Mouse (Mus musculus): Measurements from ENCODE around the gene Rpusd1. TPM values are rescaled to one million over a fixed set of nuclear protein-coding genes. Genes with fewer than 3 reads are reported as not detected.

The Rpusd1 gene
- total and polyA plus RNA-seq, 2 experiments from 2014 or later: 6.5 to 30.0 TPM

DNA sequence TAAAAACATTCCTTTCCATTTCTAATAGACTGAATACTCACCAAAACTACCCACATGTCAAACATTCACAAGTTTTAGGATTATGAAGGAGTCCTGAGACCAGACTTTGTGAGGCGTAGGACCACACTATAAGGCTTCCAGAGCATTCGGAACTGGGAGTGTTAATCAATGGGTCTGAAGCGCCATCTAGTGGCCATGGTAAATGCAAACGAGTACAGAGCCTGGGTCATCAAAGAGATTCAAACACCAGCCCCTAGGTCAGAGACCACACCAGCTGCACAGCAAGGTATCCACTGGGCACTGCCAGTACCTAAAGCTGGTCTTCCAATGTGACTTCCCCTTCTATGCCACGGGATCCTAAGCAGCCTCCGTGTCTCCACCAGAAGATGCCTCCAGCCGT lies 29.0 kb upstream of the Rpusd1 start:
- no peak overlapping the region for H3K4me3 ChIP-seq (ENCODE audit: low read depth, low read length)
- DNase-seq (peak; percentile 91), ATAC-seq (peak; percentile 77)
- H3K36me3 ChIP-seq (ENCODE audit: insufficient read depth): no peaks in the 10 kb centered on the region
- peak; percentile 96 for TF ChIP-seq CTCF (IDR thresholded peaks at IDR 0.05; ENCODE audit: low read depth)
- no peaks in the 10 kb centered on the region; the same call in 1 of the 2 replicates for H3K27me3 ChIP-seq (ENCODE audit: insufficient read depth, low read length)
- H3K4me2 ChIP-seq (ENCODE audit: low read depth): no peak overlapping the region
- 11% methylated on average over 7 of the region's 7 CpGs for WGBS
- no peaks in the 10 kb centered on the region for H3K4me1 ChIP-seq (ENCODE audit: insufficient read depth)
- no peak overlapping the region for H3K27ac ChIP-seq (ENCODE audit: low read depth, low read length)
- H3K9me3 ChIP-seq (ENCODE audit: low read length): no peaks in the 10 kb centered on the region
- no peak overlapping the region for H3K9ac ChIP-seq

- no peak for DNase-seq
- H3K4me2 ChIP-seq (ENCODE audit: low read depth): no peak overlapping the region
- H3K9me3 ChIP-seq (ENCODE audit: low read length): no peaks in the 10 kb centered on the region
- no peak for ATAC-seq
- H3K9ac ChIP-seq: no peak overlapping the region
- H3K4me3 ChIP-seq (ENCODE audit: low read depth, low read length): no peak overlapping the region
- no peaks in the 10 kb centered on the region for H3K36me3 ChIP-seq (ENCODE audit: insufficient read depth)
- H3K27me3 ChIP-seq (ENCODE audit: insufficient read depth, low read length): no peaks in the 10 kb centered on the region; the same call in 1 of the 2 replicates
- WGBS: 61% methylated on average over 9 of the region's 9 CpGs
- H3K4me1 ChIP-seq (ENCODE audit: insufficient read depth): no peaks in the 10 kb centered on the region
- H3K27ac ChIP-seq (ENCODE audit: low read depth, low read length): no peak overlapping the region
- peak; percentile 50 for TF ChIP-seq CTCF (IDR thresholded peaks at IDR 0.05; ENCODE audit: low read depth)
These were observed 26.5 kb upstream of the Rpusd1 start for GRCm38 (mm10) chr17:25700863-25701496.

DNA sequence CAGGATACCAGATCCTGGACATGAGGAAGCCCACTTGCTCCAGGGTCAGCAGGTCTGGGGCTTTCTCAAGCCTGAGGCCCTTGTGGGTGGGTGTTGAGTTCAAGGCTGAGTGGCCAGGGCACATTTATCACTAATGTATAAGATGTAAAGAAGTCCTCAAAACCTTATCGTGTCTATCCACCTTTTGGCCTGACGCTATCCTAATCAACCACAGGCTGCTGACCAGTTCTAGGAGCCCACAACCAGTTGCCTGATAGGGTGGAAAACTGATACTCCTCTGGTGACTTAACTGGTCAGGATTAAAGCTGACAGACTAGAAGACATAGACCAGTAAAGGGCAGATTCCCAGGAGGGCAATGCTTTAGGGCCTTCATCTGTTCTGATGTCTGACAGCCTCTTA lies 17.5 kb upstream of the Rpusd1 start:
- Histone ChIP-seq H3K4me2 (ENCODE audit: low read depth) (no peak overlapping the region), H3K4me1 (ENCODE audit: insufficient read depth) (no peaks in the 10 kb centered on the region), H3K27me3 (ENCODE audit: insufficient read depth, low read length) (no peaks in the 10 kb centered on the region), H3K9me3 (ENCODE audit: low read length) (no peaks in the 10 kb centered on the region), H3K4me3 (ENCODE audit: low read depth, low read length) (no peak overlapping the region), H3K9ac (no peak overlapping the region), H3K27ac (ENCODE audit: low read depth, low read length) (no peak overlapping the region), H3K36me3 (ENCODE audit: insufficient read depth) (no peaks in the 10 kb centered on the region)
- 91% methylated on average over 2 of the region's 2 CpGs for WGBS
- TF ChIP-seq CTCF (IDR thresholded peaks at IDR 0.05; ENCODE audit: low read depth): no peak
- DNase-seq (no peak), ATAC-seq (no peak)

DNA sequence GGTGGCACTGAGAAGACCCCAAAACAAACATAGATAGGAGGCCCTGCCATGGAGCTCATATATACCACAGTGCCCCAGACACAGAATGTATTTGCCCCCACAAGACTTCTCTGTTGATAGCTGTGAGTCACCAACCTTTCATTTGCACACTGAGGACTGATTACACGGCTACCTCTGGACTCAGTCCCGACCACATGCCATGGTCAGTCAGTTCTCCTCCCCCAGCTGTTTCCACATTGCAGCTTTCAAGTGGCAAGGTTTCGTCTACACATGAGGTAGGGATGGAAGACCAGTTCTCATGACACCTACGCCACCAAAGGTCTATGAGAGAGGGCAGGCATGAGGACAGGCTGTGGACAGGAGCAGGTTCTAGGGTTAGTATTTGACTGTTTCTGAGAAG lies 16.3 kb upstream of the Rpusd1 start:
- Histone ChIP-seq H3K4me2 (ENCODE audit: low read depth) (no peak overlapping the region), H3K9ac (no peak overlapping the region), H3K36me3 (ENCODE audit: insufficient read depth) (no peaks in the 10 kb centered on the region), H3K27me3 (ENCODE audit: insufficient read depth, low read length) (peaks cover 1% of the 10 kb centered on the region), H3K4me3 (ENCODE audit: low read depth, low read length) (no peak overlapping the region), H3K4me1 (ENCODE audit: insufficient read depth) (no peaks in the 10 kb centered on the region), H3K9me3 (ENCODE audit: low read length) (no peaks in the 10 kb centered on the region), H3K27ac (ENCODE audit: low read depth, low read length) (no peak overlapping the region)
- no peak for TF ChIP-seq CTCF (IDR thresholded peaks at IDR 0.05; ENCODE audit: low read depth)
- ATAC-seq (no peak), DNase-seq (no peak)
- 84% methylated on average over 4 of the region's 4 CpGs for WGBS

GRCm38 (mm10) chr17:25715627-25716026 lies 11.8 kb upstream of the Rpusd1 start:
- ATAC-seq (no peak), DNase-seq (no peak)
- 63% methylated on average over 3 of the region's 3 CpGs for WGBS
- no peak overlapping the region for H3K27ac ChIP-seq (ENCODE audit: low read depth, low read length)
- H3K9me3 ChIP-seq (ENCODE audit: low read length): no peaks in the 10 kb centered on the region
- H3K27me3 ChIP-seq (ENCODE audit: insufficient read depth, low read length): peaks cover 10% of the 10 kb centered on the region
- H3K9ac ChIP-seq: no peak overlapping the region
- no peak for TF ChIP-seq CTCF (IDR thresholded peaks at IDR 0.05; ENCODE audit: low read depth)
- no peak overlapping the region for H3K4me2 ChIP-seq (ENCODE audit: low read depth)
- H3K36me3 ChIP-seq (ENCODE audit: insufficient read depth): no peaks in the 10 kb centered on the region
- H3K4me3 ChIP-seq (ENCODE audit: low read depth, low read length): no peak overlapping the region
- H3K4me1 ChIP-seq (ENCODE audit: insufficient read depth): no peaks in the 10 kb centered on the region

GRCm38 (mm10) chr17:25716130-25716529 lies 11.3 kb upstream of the Rpusd1 start:
- 8% methylated on average over 6 of the region's 6 CpGs for WGBS
- Histone ChIP-seq H3K36me3 (ENCODE audit: insufficient read depth) (no peaks in the 10 kb centered on the region), H3K27ac (ENCODE audit: low read depth, low read length) (no peak overlapping the region), H3K4me2 (ENCODE audit: low read depth) (no peak overlapping the region), H3K9me3 (ENCODE audit: low read length) (no peaks in the 10 kb centered on the region), H3K9ac (no peak overlapping the region), H3K4me1 (ENCODE audit: insufficient read depth) (no peaks in the 10 kb centered on the region), H3K27me3 (ENCODE audit: insufficient read depth, low read length) (peaks cover 10% of the 10 kb centered on the region), H3K4me3 (ENCODE audit: low read depth, low read length) (no peak overlapping the region)
- no peak for DNase-seq
- no peak for TF ChIP-seq CTCF (IDR thresholded peaks at IDR 0.05; ENCODE audit: low read depth)
- ATAC-seq: no peak

DNA sequence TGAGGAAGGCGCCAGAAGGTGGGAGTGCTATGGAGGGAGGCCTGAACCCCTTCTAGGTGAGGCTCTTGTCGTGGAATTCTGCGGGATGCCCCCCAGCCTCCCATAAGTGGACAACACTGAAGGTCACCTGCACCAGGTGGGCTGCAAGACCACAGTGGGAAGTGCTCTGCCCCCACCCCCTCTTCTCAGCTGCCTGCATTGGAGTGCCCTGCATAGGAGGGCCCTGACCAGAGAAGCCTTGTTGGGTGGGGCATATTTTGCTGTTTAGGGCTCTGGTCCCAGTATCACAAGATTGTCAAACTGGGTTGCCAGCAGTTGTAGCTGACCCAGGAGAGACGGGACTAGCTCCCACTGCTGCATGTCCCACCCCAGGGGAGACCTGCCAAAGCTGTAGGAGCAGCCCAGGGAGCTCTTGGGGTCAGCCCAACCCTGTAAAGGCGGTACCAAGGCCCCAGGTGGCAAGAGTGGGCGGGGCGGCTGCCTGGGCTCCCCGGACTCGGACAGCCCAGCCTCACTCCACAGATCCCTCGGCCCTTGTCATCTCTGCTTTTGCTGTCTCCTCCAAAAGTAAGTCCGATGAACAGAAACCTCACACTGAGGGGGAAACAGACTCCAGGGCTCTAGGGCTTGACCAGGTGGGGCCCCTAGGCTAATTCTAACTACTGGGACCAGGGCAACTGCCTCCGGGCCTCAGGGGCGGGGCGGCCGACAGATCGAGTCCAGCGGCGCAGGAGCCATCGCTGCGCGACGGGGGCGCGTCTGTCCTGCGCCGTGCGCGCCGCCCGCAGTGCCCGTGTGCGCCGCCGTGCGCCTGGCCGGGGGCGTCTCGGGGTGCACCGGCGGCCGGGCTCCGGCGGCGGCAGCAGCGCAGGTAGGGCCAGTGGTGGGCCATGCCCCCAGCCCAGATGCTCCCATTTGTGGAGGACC lies 10.5 kb upstream of the Rpusd1 start, which contains the start of gene Gng13:
Gene Gng13 (plus strand): TSS at position 461 of the 927 bp plus-strand sequence.
- TF ChIP-seq CTCF (IDR thresholded peaks at IDR 0.05; ENCODE audit: low read depth): no peak
- H3K4me2 ChIP-seq (ENCODE audit: low read depth): peak within 1 kb of the TSS; percentile 79
- no peaks in the 10 kb centered on the region for H3K9me3 ChIP-seq (ENCODE audit: low read length)
- WGBS: 2% methylated on average over 45 of the region's 45 CpGs
- H3K36me3 ChIP-seq (ENCODE audit: insufficient read depth): no peaks in the 10 kb centered on the region
- DNase-seq (no peak), ATAC-seq (0 out of 2 replicates have a peak, but pooled peaks have one; percentile 34)
- H3K27me3 ChIP-seq (ENCODE audit: insufficient read depth, low read length): peaks cover 10% of the 10 kb centered on the region
- H3K9ac ChIP-seq: peak within 1 kb of the TSS; percentile 50
- H3K4me3 ChIP-seq (ENCODE audit: low read depth, low read length): peak within 1 kb of the TSS; percentile 42
- no peak within 1 kb of the TSS for H3K27ac ChIP-seq (ENCODE audit: low read depth, low read length)
- no peaks in the 10 kb centered on the region for H3K4me1 ChIP-seq (ENCODE audit: insufficient read depth)
